Mouse (Mus musculus) thymus, postnatal 0 days (tissue): ENCODE measurements around the gene Gusb. TPM values are rescaled to one million over a fixed set of nuclear protein-coding genes. Genes with fewer than 3 reads are reported as not detected.

ENCODE experiments used
- DNase-seq: peaks from one replicate; pipeline ENCODE4 v3.0.0-alpha.2; 2015; ENCODE audit warnings: low spot score
- polyA plus RNA-seq: library from polyadenylated mRNA; unstranded; fragments of >200 nt; fragmentation: Nextera tagmentation; extraction: Ambion mirVana; gene quantifications from 2 replicates; pipeline ENCODE4 v1.2.1, GENCODE M21; 2015

Gusb gene
- polyA plus RNA-seq, 1 experiment from 2014 or later: 59.3 TPM

GRCm38 (mm10) chr5:130023767-130024539 lies 21.1 kb upstream of the Gusb start:
- DNase-seq: peak; percentile 77

GRCm38 (mm10) chr5:130023067-130023766 lies 20.4 kb upstream of the Gusb start:
- DNase-seq: no peak

- no peak for DNase-seq
Observed at GRCm38 (mm10) chr5:130022366-130022765, 19.5 kb upstream of the Gusb start.

- no peak for DNase-seq
Observed at GRCm38 (mm10) chr5:130021361-130021966, 18.6 kb upstream of the Gusb start.

GRCm38 (mm10) chr5:130019461-130019860 lies 16.6 kb upstream of the Gusb start:
- no peak for DNase-seq

GRCm38 (mm10) chr5:130015104-130015503 lies 12.3 kb upstream of the Gusb start:
- no peak for DNase-seq

- DNase-seq: no peak
Observed at GRCm38 (mm10) chr5:130010961-130011360, 8.1 kb upstream of the Gusb start.

GRCm38 (mm10) chr5:130009784-130010183 lies 6.9 kb upstream of the Gusb start:
- DNase-seq: no peak

- DNase-seq: no peak
Observed at GRCm38 (mm10) chr5:130008034-130008590, 5.3 kb upstream of the Gusb start.

GRCm38 (mm10) chr5:130007344-130007743 lies 4.5 kb upstream of the Gusb start:
- DNase-seq: no peak

- DNase-seq: no peak
Observed at GRCm38 (mm10) chr5:130003229-130003628, 380 bp upstream of the Gusb start.

- no peak for DNase-seq
Observed at GRCm38 (mm10) chr5:130001356-130001987, 1.4 kb downstream of the Gusb start.

- no peak for DNase-seq
Observed at GRCm38 (mm10) chr5:130000735-130001134, 2.1 kb downstream of the Gusb start.

- DNase-seq: peak; percentile 65
Observed at GRCm38 (mm10) chr5:129999097-129999496, 3.8 kb downstream of the Gusb start.

- peak; percentile 5 for DNase-seq
Observed at GRCm38 (mm10) chr5:129997700-129998099, 5.1 kb downstream of the Gusb start.

GRCm38 (mm10) chr5:129994989-129995388 lies 7.9 kb downstream of the Gusb start:
- DNase-seq: no peak

- DNase-seq: no peak
Observed at GRCm38 (mm10) chr5:129993374-129993773, 9.5 kb downstream of the Gusb start.

GRCm38 (mm10) chr5:129991898-129992297 lies 11.0 kb downstream of the Gusb start:
- no peak for DNase-seq

GRCm38 (mm10) chr5:129989376-129989775 lies 13.5 kb downstream of the Gusb start:
- no peak for DNase-seq

GRCm38 (mm10) chr5:129980216-129980615 lies 22.6 kb downstream of the Gusb start:
- DNase-seq: no peak

GRCm38 (mm10) chr5:129978608-129979007 lies 24.2 kb downstream of the Gusb start:
- no peak for DNase-seq

GRCm38 (mm10) chr5:129977768-129978167 lies 25.1 kb downstream of the Gusb start:
- no peak for DNase-seq
